Mouse (Mus musculus): ENCODE measurements at regions not wholly inside any gene's neighbourhood (a gene's known extent, or its start where the extent isn't known, plus 50 kb on each side); places are given as distances from the start of the nearest gene placed in this dataset.
"Not testable (repeated sequence)": the region's sequence is repeated elsewhere in the genome, so short reads cannot be mapped to it uniquely, and the experiment has no call there.

- peak; percentile 17 for DNase-seq (ENCODE audit: low spot score)
These were observed 116.9 kb upstream of the Vmn1r2 start for GRCm38 (mm10) chr4:3049972-3050846.

DNA sequence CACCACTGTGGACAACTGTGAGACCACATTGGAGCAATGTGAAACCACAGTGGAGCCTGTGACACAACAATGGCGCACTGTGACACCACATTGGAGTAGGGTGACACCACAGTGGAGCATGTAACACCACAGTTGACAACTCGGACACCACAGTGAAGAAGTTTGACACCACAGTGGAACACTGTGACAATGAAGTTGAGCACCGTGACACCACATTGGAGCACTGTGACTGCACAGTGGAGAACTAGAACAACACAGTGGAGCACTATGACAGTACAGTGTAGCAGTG lies 116.3 kb upstream of the Vmn1r2 start:
- no peak for DNase-seq (ENCODE audit: low spot score)

DNA sequence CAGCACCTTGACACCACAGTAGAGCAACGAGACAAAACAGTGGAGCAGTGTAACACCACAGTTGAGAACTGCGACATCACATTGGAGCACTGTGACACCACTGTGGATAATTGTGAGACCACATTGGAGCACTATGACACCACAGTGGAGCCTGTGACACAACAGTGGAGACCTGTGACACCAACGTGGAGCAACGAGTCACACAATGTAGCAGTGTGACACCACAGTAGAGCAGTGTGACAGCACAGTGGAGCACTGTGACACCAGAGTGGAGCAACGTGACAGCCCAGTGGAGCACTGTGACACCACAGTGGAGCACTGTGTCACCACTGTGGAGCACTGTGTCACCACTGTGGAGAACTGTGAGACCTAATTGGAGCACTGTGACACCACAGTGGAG lies 115.9 kb upstream of the Vmn1r2 start:
- peak; percentile 17 for DNase-seq (ENCODE audit: low spot score)

DNA sequence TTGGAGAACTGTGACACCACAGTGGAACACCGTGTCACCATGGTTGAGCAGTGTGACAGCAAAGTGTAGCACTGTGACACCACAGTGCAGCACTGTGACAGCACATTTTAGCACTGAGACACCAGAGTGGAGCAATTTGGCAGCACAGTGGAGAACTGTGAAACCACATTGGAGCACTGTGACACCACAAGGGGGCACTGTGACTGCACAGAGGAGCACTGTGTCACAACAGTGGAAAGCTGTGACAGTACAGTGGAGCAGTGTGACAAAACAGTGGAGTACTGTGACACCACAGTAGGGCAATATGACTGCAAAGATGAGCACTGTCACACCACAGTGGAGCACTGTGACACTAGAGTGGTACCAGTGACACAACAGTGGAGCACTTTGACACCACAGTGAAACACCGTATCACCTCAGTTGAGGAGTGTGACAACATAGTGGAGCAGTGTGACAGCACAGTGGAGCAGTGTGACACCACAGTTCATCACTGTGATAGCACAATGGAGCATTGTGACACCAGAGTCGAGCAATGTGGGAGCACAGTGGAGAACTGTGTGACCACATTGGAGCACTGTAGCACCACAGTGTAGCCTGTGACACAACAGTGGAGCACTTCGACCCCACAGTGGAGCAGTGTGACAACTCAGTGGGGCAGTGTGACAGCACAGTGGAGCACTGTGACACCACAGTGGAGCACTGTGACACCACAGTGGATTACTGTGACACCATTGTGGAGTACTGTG lies 114.6 kb upstream of the Vmn1r2 start:
- peak; percentile 16 for DNase-seq (ENCODE audit: low spot score)

GRCm38 (mm10) chr4:3053060-3053406 lies 114.1 kb upstream of the Vmn1r2 start:
- no peak for DNase-seq (ENCODE audit: low spot score)

GRCm38 (mm10) chr4:3053496-3054216 lies 113.5 kb upstream of the Vmn1r2 start:
- no peak for DNase-seq (ENCODE audit: low spot score)

- DNase-seq (ENCODE audit: low spot score), result no peak
These were observed 112.2 kb upstream of the Vmn1r2 start for GRCm38 (mm10) chr4:3054886-3055285.

- DNase-seq (ENCODE audit: low spot score), result no peak
These were observed 111.7 kb upstream of the Vmn1r2 start for GRCm38 (mm10) chr4:3055396-3055795.

DNA sequence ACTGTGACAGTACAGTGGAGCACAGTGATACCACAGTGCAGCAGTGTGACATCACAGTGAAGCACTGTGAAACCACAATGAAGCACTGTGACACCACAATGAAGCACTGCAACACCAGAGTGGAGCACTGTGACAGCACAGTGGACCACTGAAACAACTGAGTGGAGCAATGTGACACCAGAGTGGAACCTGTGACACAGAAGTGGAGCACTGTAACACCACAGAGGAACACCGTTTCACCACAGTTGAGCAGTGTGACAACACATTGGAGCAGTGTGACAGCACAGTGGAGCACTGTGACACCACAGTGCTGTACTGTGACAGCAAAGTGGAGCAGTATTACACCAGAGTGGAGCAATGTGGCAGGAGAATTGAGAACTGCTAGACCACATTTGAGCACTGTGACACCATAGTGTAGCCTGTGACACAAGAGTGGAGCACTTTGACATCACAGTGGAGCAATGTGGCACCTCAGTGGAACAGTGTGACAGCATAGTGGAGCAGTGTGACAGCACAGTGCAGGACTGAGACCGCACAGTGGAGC lies 107.5 kb upstream of the Vmn1r2 start:
- peak; percentile 16 for DNase-seq (ENCODE audit: low spot score)

DNA sequence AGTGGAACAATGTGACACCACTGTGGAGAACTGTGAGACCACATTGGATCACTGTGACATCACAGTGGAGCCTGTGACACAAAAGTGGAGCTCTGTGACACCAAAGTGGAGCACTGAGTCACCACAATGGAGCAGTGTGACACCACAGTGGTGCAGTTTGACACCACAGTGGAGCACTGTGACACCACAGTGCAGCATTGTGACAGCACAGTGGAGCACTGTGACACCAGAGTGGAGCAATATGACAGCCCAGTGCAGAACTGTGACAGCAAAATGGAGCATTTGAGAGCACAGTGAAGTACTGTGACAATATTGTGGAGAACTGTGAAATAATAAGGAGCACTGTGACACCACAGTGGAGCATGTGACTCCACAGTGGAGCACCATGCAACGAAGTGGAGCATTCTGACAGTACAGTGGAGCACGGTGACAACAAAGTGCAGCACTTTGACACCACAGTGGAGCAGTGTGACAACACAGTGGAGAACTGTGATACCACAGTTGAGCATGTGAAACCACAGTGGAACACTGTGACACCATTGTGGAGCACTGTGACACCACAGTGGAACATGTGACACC lies 105.0 kb upstream of the Vmn1r2 start:
- DNase-seq (ENCODE audit: low spot score), result no peak

- peak; percentile 17 for DNase-seq (ENCODE audit: low spot score)
These were observed 103.2 kb upstream of the Vmn1r2 start for GRCm38 (mm10) chr4:3063966-3064365.

- DNase-seq (ENCODE audit: low spot score), result no peak
These were observed 102.5 kb upstream of the Vmn1r2 start for GRCm38 (mm10) chr4:3064571-3064970.

GRCm38 (mm10) chr4:3065335-3065734 lies 101.8 kb upstream of the Vmn1r2 start:
- DNase-seq (ENCODE audit: low spot score), result not testable (repeated sequence)

DNA sequence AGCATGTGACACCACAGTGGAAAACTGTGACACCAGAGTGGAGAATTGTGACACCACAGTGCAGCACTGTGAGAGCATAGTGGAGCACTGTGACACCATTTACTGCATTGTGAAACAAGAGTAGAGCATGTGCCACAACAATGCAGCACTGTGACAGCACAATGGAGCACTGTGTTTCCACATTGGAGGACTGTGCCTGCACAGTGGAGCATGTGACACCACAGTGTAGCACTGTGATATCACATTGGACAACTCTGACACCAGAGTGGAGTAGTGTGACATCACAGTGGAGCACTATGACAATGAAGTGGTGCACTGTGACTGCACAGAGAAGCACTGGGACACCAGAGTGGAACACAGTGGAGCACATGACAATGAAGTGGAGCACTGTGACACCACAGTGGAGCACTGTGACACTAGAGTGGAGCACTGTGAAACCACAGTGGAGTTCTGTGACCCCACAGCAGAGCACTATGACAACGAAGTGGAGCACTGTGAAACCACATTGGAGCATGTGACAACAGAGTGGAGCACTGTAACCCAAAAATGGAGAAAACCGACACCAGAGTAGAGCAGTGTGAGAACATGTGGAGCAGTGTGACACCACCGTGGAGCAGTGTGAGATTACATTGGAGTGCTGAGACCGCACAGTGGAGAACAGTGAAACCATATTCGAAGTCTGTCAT lies 100.9 kb upstream of the Vmn1r2 start:
- DNase-seq (ENCODE audit: low spot score), result no peak

GRCm38 (mm10) chr4:3067265-3067664 lies 99.9 kb upstream of the Vmn1r2 start:
- DNase-seq (ENCODE audit: low spot score), result peak; percentile 15

GRCm38 (mm10) chr4:3067666-3068065 lies 99.5 kb upstream of the Vmn1r2 start:
- peak; percentile 38 for DNase-seq (ENCODE audit: low spot score)

- DNase-seq (ENCODE audit: low spot score), result no peak
These were observed 98.6 kb upstream of the Vmn1r2 start for GRCm38 (mm10) chr4:3068306-3069223.

DNA sequence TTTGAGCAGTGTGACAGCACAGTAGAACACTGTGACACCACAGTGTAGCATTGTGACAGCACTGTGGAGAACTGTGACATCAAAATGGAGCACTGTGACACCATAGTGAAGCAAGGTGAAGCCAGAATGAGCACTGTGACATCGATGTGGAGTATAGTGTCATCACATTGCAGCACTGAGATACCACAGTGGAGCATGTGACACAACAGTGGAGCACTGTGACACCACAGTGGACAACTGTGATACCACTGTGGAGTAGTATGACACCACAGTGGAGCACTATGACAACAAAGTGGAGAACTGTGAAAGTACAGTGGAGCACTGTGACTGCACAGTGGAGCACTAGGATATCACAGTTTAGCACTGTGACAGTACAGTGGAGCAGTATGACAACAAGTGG lies 97.8 kb upstream of the Vmn1r2 start:
- no peak for DNase-seq (ENCODE audit: low spot score)

DNA sequence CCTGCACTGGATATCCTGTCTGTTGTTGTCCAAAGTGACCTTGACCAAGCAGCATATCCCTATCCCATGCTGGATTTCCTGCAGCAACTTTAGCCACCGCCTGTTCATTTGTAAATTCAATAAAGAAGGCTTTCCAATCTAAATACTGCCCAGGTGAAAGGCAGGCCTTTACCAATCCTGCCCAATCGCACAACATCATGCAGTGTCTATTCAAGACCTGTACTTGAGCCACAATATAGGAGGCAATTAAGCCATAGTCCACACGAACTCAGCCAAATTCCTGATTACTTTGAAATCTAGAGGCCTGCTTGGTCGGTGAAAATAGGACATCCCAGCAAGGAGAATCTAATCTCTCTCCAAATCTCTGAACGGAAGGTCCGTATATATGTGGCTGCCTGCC lies 95.8 kb upstream of the Vmn1r2 start:
- not testable (repeated sequence) for DNase-seq (ENCODE audit: low spot score)

- DNase-seq (ENCODE audit: low spot score), result no peak
These were observed 87.2 kb upstream of the Vmn1r2 start for GRCm38 (mm10) chr4:3079901-3080300.

All from urinary bladder, adult 2 months (tissue).